ENCODE assay signal across 10 mouse cellular contexts in genomic region chr12:33360729-33361128, GRCm38 (mm10). TPM values are rescaled to one million over a fixed set of nuclear protein-coding genes. Genes with fewer than 3 reads are reported as not detected.
DNase-seq lines count a peak whose midpoint lies in the region; ATAC-seq and TF ChIP-seq lines count a peak whose summit lies in the region.
"Had no signal": no experiment of that assay in that cellular context is flagged by ENCODE, and none has a peak within 500 bp of the region (broad histone marks: within the 10 kb centered on the region; RNA-seq: fewer than 3 reads in every experiment).

No protein-coding gene starts in this region.

- no peak overlapping the region for H3K4me3 ChIP-seq in midbrain, embryonic 16.5 days (ENCODE audit: low read depth, low read length)
- no peak overlapping the region for H3K4me3 ChIP-seq in midbrain, embryonic 13.5 days (replicated peaks)
- no peak overlapping the region for H3K4me3 ChIP-seq in left cerebral cortex, adult 2 months
- H3K4me3 ChIP-seq: midbrain, embryonic 12.5 days had no signal

- H3K9ac ChIP-seq in midbrain, embryonic 16.5 days (ENCODE audit: low read depth, low read length) = no peak overlapping the region
- no peak overlapping the region for H3K9ac ChIP-seq in midbrain, embryonic 13.5 days (replicated peaks)
- H3K9ac ChIP-seq: midbrain, embryonic 12.5 days had no signal

- TF ChIP-seq CTCF in left cerebral cortex, adult 2 months (IDR thresholded peaks at IDR 0.05) = no peak

- peak; percentile 51 to 77 for DNase-seq in adrenal gland, adult (ENCODE audit: inconsistent age in 2 of 2, low spot score in 1 of 2)
- no peak for DNase-seq in adrenal gland, adult 8-10 months
- DNase-seq in heart, postnatal 10 days = peak; percentile 83 to 84
- DNase-seq in left cerebral cortex, adult 2 months (ENCODE audit: extremely low spot score in 1 of 2, low spot score in 2 of 2) = peak; percentile 62 to 81
- no peak for DNase-seq in thymus, postnatal 14 days

- H3K4me1 ChIP-seq in midbrain, embryonic 16.5 days (ENCODE audit: control insufficient read depth, insufficient read depth, low read length) = no peaks in the 10 kb centered on the region; the same call in 1 of the 2 replicates
- H3K4me1 ChIP-seq in midbrain, embryonic 13.5 days (replicated peaks) = 0 out of 2 replicates have a peak, but pooled peaks cover 3% of the 10 kb centered on the region
- H3K4me1 ChIP-seq: midbrain, embryonic 12.5 days had no signal

- peaks cover 3% of the 10 kb centered on the region; the same call in 1 of the 2 replicates for H3K36me3 ChIP-seq in midbrain, embryonic 16.5 days (ENCODE audit: control insufficient read depth, insufficient read depth, low read length)
- peaks cover 15% of the 10 kb centered on the region for H3K36me3 ChIP-seq in midbrain, embryonic 13.5 days

- no peaks in the 10 kb centered on the region for H3K27me3 ChIP-seq in midbrain, embryonic 16.5 days (ENCODE audit: control insufficient read depth, insufficient read depth, low read depth, low read length)
- H3K27me3 ChIP-seq in midbrain, embryonic 13.5 days = no peaks in the 10 kb centered on the region
- H3K27me3 ChIP-seq: midbrain, embryonic 12.5 days had no signal

- peak; percentile 57; the same call in 1 of the 2 replicates for ATAC-seq in midbrain, embryonic 16.5 days
- no peak for ATAC-seq in midbrain, embryonic 13.5 days
- no peak for ATAC-seq in megakaryocyte progenitor cell, adult 5-6 weeks (replicated peaks; ENCODE audit: poor library complexity)

- H3K27ac ChIP-seq in midbrain, embryonic 16.5 days (ENCODE audit: low read length) = no peak overlapping the region
- H3K27ac ChIP-seq in midbrain, embryonic 13.5 days = no peak overlapping the region
- no peak overlapping the region for H3K27ac ChIP-seq in left cerebral cortex, adult 2 months
- H3K27ac ChIP-seq: midbrain, embryonic 12.5 days had no signal

- no peaks in the 10 kb centered on the region for H3K9me3 ChIP-seq in midbrain, embryonic 16.5 days (replicated peaks; ENCODE audit: control insufficient read depth, low read length, poor library complexity, severe bottlenecking)
- no peaks in the 10 kb centered on the region for H3K9me3 ChIP-seq in midbrain, embryonic 13.5 days
- H3K9me3 ChIP-seq: midbrain, embryonic 12.5 days had no signal

- no peak overlapping the region for H3K4me2 ChIP-seq in midbrain, embryonic 16.5 days (ENCODE audit: low read length)
- H3K4me2 ChIP-seq in midbrain, embryonic 13.5 days (replicated peaks) = no peak overlapping the region
- H3K4me2 ChIP-seq: midbrain, embryonic 12.5 days had no signal

- WGBS in midbrain, embryonic 16.5 days = 53% methylated on average over 6 of the region's 6 CpGs
- WGBS in midbrain, embryonic 13.5 days = 73% methylated on average over 6 of the region's 6 CpGs

- intact Hi-C loops in heart, postnatal 10 days (cut with DNase I) = no loop called here
- intact Hi-C loops in left cerebral cortex, adult 2 months (cut with DNase I) = no loop called here

RNA-seq across cellular contexts. Expression of gene Efcab10, which starts 33.9 kb away (rescaled TPM):
- under 1 TPM; 0.52 to 0.92 (median 0.84) TPM for total RNA-seq in adrenal gland, adult 8-10 months (2022)
- polyA plus RNA-seq in midbrain, embryonic 16.5 days (2015; fragmentation: Nextera tagmentation; extraction: Ambion mirVana) = 2.7 and 3.0 TPM in 2 replicates
- polyA plus RNA-seq in midbrain, embryonic 13.5 days (2015; fragmentation: Nextera tagmentation; extraction: Ambion mirVana) = 2.7 and 3.1 TPM in 2 replicates
- total RNA-seq in heart, postnatal 10 days (2021) = not detected
- 1 to 10 TPM; 1.5 to 2.6 TPM for total RNA-seq in left cerebral cortex, adult 2 months (2021)
- not detected in 2 replicates for total RNA-seq in megakaryocyte progenitor cell, adult 5-6 weeks (2015)
- total RNA-seq in megakaryocyte progenitor cell, adult 5-6 weeks (2017) = not detected in 2 replicates
- polyA plus RNA-seq: heart, embryonic 14.5 days had no signal

Comparison
In these comparisons a context has a peak if more than half of its experiments do, and no peak if none do; other contexts are left out.
1. DNase-seq: peak in adrenal gland, adult (2 of 2), heart, postnatal 10 days (2 of 2) and left cerebral cortex, adult 2 months (2 of 2); none in adrenal gland, adult 8-10 months (single experiment) and thymus, postnatal 14 days (single experiment).